Comparison of ENCODE assay signal across 9 mouse cellular contexts in the genomic region with DNA sequence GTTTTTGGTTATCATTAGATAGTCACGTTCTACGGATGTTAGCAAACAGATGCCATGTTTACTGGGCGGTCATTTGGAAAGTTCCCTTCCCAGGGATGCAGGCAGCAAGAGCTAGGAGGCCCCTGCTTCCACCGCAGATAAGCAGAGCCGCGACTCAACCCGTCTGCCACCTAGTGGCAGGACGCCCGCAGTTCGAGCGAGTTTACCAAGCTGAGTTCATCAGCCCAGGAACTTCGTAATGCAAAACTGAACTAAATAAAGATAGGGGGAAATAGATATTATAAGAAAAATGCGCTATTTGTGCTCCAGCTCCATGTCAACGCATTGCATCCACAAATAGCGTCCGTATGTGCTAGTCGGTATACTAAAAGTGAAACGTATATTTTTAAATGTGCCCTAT. TPM values are rescaled to one million over a fixed set of nuclear protein-coding genes. Genes with fewer than 3 reads are reported as not detected.
A peak's percentile ranks its signal among the peaks of the same experiment; 100 is the strongest.
DNase-seq lines count a peak whose midpoint lies in the region; ATAC-seq and TF ChIP-seq lines count a peak whose summit lies in the region.
"Had no signal": no experiment of that assay in that cellular context is flagged by ENCODE, and none has a peak within 500 bp of the region (broad histone marks: within the 10 kb centered on the region; RNA-seq: fewer than 3 reads in every experiment).

No protein-coding gene starts in this region.

- H3K4me1 ChIP-seq in kidney, postnatal 0 days (replicated peaks; ENCODE audit: insufficient read depth, low read length): no peaks in the 10 kb centered on the region
- H3K4me1 ChIP-seq in liver, embryonic 14.5 days (replicated peaks; ENCODE audit: control insufficient read depth in 2 of 2, insufficient read depth in 2 of 2, low read length in 1 of 2): 0 out of 4 replicates have a peak, but pooled peaks cover 0 to 2% of the 10 kb centered on the region in 2 experiments
- no peaks in the 10 kb centered on the region for H3K4me1 ChIP-seq in neural tube, embryonic 13.5 days (replicated peaks)
- peaks cover 4% of the 10 kb centered on the region for H3K4me1 ChIP-seq in testis, adult 2 months (ENCODE audit: control insufficient read depth, insufficient read depth, low read length)
- H3K4me1 ChIP-seq: embryonic facial prominence, embryonic 13.5 days had no signal

- TF ChIP-seq CTCF in kidney, postnatal 0 days (IDR thresholded peaks at IDR 0.05; ENCODE audit: low read depth): peak; percentile 81
- TF ChIP-seq CTCF in liver, embryonic 14.5 days (IDR thresholded peaks at IDR 0.05; ENCODE audit: low read depth): peak; percentile 86
- peak; percentile 75; the same call in 1 of the 2 replicates for TF ChIP-seq CTCF in testis, adult 2 months (IDR thresholded peaks at IDR 0.05; ENCODE audit: control insufficient read depth, insufficient read depth, insufficient replicate concordance, low read depth, low read length)

- no peak for TF ChIP-seq POLR2A in testis, adult 2 months (IDR thresholded peaks at IDR 0.05; ENCODE audit: control insufficient read depth, low read depth, low read length)

- no peak overlapping the region for H3K4me3 ChIP-seq in kidney, postnatal 0 days (replicated peaks; ENCODE audit: low read depth, low read length)
- no peak overlapping the region for H3K4me3 ChIP-seq in liver, embryonic 14.5 days (ENCODE audit: insufficient read depth in 1 of 2, low read depth in 2 of 2, low read length in 2 of 2)
- H3K4me3 ChIP-seq in neural tube, embryonic 13.5 days: no peak overlapping the region
- H3K4me3 ChIP-seq in testis, adult 2 months (ENCODE audit: control insufficient read depth, low read depth, low read length): no peak overlapping the region
- H3K4me3 ChIP-seq: embryonic facial prominence, embryonic 13.5 days had no signal

- no peak overlapping the region for H3K4me2 ChIP-seq in kidney, postnatal 0 days (ENCODE audit: low read length)
- H3K4me2 ChIP-seq in liver, embryonic 14.5 days (ENCODE audit: low read depth): no peak overlapping the region
- H3K4me2 ChIP-seq in neural tube, embryonic 13.5 days: no peak overlapping the region
- H3K4me2 ChIP-seq: embryonic facial prominence, embryonic 13.5 days had no signal

- H3K9me3 ChIP-seq in kidney, postnatal 0 days (replicated peaks; ENCODE audit: low read length): no peaks in the 10 kb centered on the region
- H3K9me3 ChIP-seq in liver, embryonic 14.5 days (ENCODE audit: control insufficient read depth, low read length): no peaks in the 10 kb centered on the region
- no peaks in the 10 kb centered on the region for H3K9me3 ChIP-seq in neural tube, embryonic 13.5 days
- H3K9me3 ChIP-seq: embryonic facial prominence, embryonic 13.5 days had no signal

- no peak overlapping the region for H3K9ac ChIP-seq in kidney, postnatal 0 days (ENCODE audit: low read depth, low read length)
- H3K9ac ChIP-seq in liver, embryonic 14.5 days (replicated peaks): no peak overlapping the region
- H3K9ac ChIP-seq in neural tube, embryonic 13.5 days: no peak overlapping the region
- H3K9ac ChIP-seq: embryonic facial prominence, embryonic 13.5 days had no signal

- no peaks in the 10 kb centered on the region for H3K27me3 ChIP-seq in kidney, postnatal 0 days (ENCODE audit: insufficient read depth, low read length)
- no peaks in the 10 kb centered on the region for H3K27me3 ChIP-seq in liver, embryonic 14.5 days (ENCODE audit: control insufficient read depth, insufficient read depth, low read length)
- H3K27me3 ChIP-seq in neural tube, embryonic 13.5 days: no peaks in the 10 kb centered on the region
- no peaks in the 10 kb centered on the region for H3K27me3 ChIP-seq in testis, adult 2 months (ENCODE audit: control insufficient read depth, insufficient read depth, low read length)
- H3K27me3 ChIP-seq: embryonic facial prominence, embryonic 13.5 days had no signal

- TF ChIP-seq EP300 in liver, embryonic 14.5 days (IDR thresholded peaks at IDR 0.05; ENCODE audit: low read depth): no peak

- no peak for ATAC-seq in kidney, postnatal 0 days (replicated peaks; ENCODE audit: low FRiP score, low read depth)
- ATAC-seq in liver, embryonic 14.5 days (ENCODE audit: insufficient read depth): peak; percentile 41; the same call in 1 of the 2 replicates
- peak; percentile 75; the same call in 1 of the 2 replicates for ATAC-seq in neural tube, embryonic 13.5 days (ENCODE audit: low read depth)

- H3K27ac ChIP-seq in kidney, postnatal 0 days: no peak overlapping the region
- H3K27ac ChIP-seq in liver, embryonic 14.5 days: no peak overlapping the region
- no peak overlapping the region for H3K27ac ChIP-seq in neural tube, embryonic 13.5 days (replicated peaks)
- H3K27ac ChIP-seq in testis, adult 2 months (ENCODE audit: control insufficient read depth, insufficient read depth, low read depth, low read length): no peak overlapping the region
- H3K27ac ChIP-seq: embryonic facial prominence, embryonic 13.5 days had no signal

- WGBS in kidney, postnatal 0 days: 17% methylated on average over 18 of the region's 18 CpGs
- WGBS in liver, embryonic 14.5 days (ENCODE audit: insufficient replicate concordance): 15% methylated on average over 18 of the region's 18 CpGs
- 23% methylated on average over 18 of the region's 18 CpGs for WGBS in neural tube, embryonic 13.5 days

- DNase-seq in 416B (ENCODE audit: low read depth): peak; percentile 60
- peak; percentile 86 for DNase-seq in adrenal gland, postnatal 10 days
- DNase-seq in embryo, embryonic 11.5 days (ENCODE audit: low read depth, low spot score): peak; percentile 56
- DNase-seq in heart, adult 18-20 months: peak; percentile 70 to 85
- peak; percentile 81 for DNase-seq in kidney, postnatal 0 days (ENCODE audit: low spot score)
- peak; percentile 20 to 29 (median 26) for DNase-seq in liver, embryonic 14.5 days (ENCODE audit: low read depth in 3 of 3, low spot score in 3 of 3)

- no peaks in the 10 kb centered on the region for H3K36me3 ChIP-seq in kidney, postnatal 0 days (ENCODE audit: insufficient read depth, low read length)
- H3K36me3 ChIP-seq in liver, embryonic 14.5 days (replicated peaks; ENCODE audit: control insufficient read depth, insufficient read depth, low read depth): no peaks in the 10 kb centered on the region
- no peaks in the 10 kb centered on the region for H3K36me3 ChIP-seq in neural tube, embryonic 13.5 days
- no peaks in the 10 kb centered on the region for H3K36me3 ChIP-seq in testis, adult 2 months (ENCODE audit: control insufficient read depth, insufficient read depth, low read length)
- H3K36me3 ChIP-seq: embryonic facial prominence, embryonic 13.5 days had no signal

RNA-seq across cellular contexts. Expression of a gene that starts 37.5 kb away (rescaled TPM):
- total RNA-seq in adrenal gland, postnatal 10 days (2021): under 1 TPM; 0.55 to 0.63 TPM
- total RNA-seq in heart, adult 18-20 months (2021): under 1 TPM in 1 of 2 experiments, not detected in 1; 0.32 TPM
- 0.43 TPM in 2 replicates for polyA plus RNA-seq in kidney, postnatal 0 days (2015; fragmentation: Nextera tagmentation; extraction: Ambion mirVana)
- 0.12 and 0.18 TPM in 2 replicates for polyA plus RNA-seq in liver, embryonic 14.5 days (2012; rRNA removed)
- polyA plus RNA-seq in liver, embryonic 14.5 days (2014; fragmentation: Nextera tagmentation; extraction: Ambion mirVana): 0.19 and 0.20 TPM in 2 replicates
- 0.24 TPM in 1 of 2 replicates, not detected in the other for polyA plus RNA-seq in neural tube, embryonic 13.5 days (2015; fragmentation: Nextera tagmentation; extraction: Ambion mirVana)
- polyA plus RNA-seq in testis, adult 2 months (2012; rRNA removed): 0.38 and 0.64 TPM in 2 replicates

Comparison
In these comparisons a context has a peak if more than half of its experiments do, and no peak if none do; other contexts are left out.
1. DNase-seq: peak in every context shown above with its lines; median percentile 86 in adrenal gland, postnatal 10 days; 81 in kidney, postnatal 0 days; 78 in heart, adult 18-20 months; 60 in 416B; 56 in embryo, embryonic 11.5 days; 26 in liver, embryonic 14.5 days.